ENCODE assay signal across 16 mouse cellular contexts in the genomic region with DNA sequence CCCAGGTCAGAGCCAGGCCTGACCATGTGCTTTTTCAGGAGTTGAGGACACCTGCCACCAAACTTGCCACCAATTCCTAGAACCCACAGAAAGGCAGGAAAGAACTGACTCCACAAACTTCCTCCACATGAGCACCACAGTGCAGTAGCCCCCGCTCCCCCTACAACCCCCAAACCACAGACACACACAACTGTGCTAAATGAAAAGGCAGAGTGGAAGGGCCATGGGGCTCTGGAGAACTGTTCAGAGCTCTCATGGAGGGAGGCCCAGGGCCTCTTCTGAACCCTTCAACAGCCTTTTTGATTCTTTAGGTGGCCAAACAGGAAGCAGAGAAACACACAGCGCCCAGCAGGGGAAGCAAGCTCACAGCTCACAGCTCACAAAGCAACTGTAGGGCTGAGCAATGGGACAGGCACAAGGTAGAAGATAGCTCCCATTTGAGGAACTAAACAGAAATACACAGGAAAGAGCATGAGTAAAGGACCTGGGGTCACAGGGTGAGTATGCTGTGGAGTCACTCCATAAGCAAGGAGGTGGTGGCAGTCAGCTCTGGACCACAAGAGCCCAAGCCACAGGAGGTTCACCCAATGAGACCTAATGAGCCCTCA. TPM values are rescaled to one million over a fixed set of nuclear protein-coding genes. Genes with fewer than 3 reads are reported as not detected.
DNase-seq lines count a peak whose midpoint lies in the region; ATAC-seq and TF ChIP-seq lines count a peak whose summit lies in the region.
"Had no signal": no experiment of that assay in that cellular context is flagged by ENCODE, and none has a peak within 500 bp of the region (broad histone marks: within the 10 kb centered on the region; RNA-seq: fewer than 3 reads in every experiment).

No protein-coding gene starts in this region.

- no peak for TF ChIP-seq EP300 in lung, postnatal 0 days (IDR thresholded peaks at IDR 0.05)
- TF ChIP-seq EP300 in liver, postnatal 0 days (IDR thresholded peaks at IDR 0.05; ENCODE audit: low read depth): no peak

- 50% methylated on average over 2 of the region's 2 CpGs for WGBS in lung, postnatal 0 days
- WGBS in liver, postnatal 0 days (ENCODE audit: insufficient replicate concordance): 57% methylated on average over 2 of the region's 2 CpGs

- no peak overlapping the region for H3K27ac ChIP-seq in lung, postnatal 0 days (ENCODE audit: low read length)
- H3K27ac ChIP-seq in bone marrow macrophage, adult 2 months (ENCODE audit: insufficient read depth, low read depth, low read length): peak overlapping the region; percentile 24
- peak overlapping the region; percentile 36; the same call in 1 of the 2 replicates for H3K27ac ChIP-seq in liver, postnatal 0 days (ENCODE audit: low read depth)
- H3K27ac ChIP-seq: kidney, embryonic 15.5 days; midbrain, embryonic 13.5 days had no signal

- DNase-seq in lung, postnatal 0 days (ENCODE audit: low spot score): no peak
- DNase-seq in lung, postnatal 10 days: no peak
- peak; percentile 30 to 45 for DNase-seq in B cell, adult 2 months
- no peak for DNase-seq in liver, postnatal 0 days
- DNase-seq in urinary bladder, adult 2 months (ENCODE audit: low spot score): no peak
- DNase-seq in left cerebral cortex, adult 8-10 months (ENCODE audit: low spot score in 2 of 2): no peak
- no peak for DNase-seq in MN1 (ENCODE audit: low spot score)
- DNase-seq: adrenal gland, adult 8-10 months; cerebellum, postnatal 14 days; heart, adult 18-20 months; heart, postnatal 14 days; lung, adult 18-20 months; right cerebral cortex, postnatal 4 days had no signal

- H3K9me3 ChIP-seq in lung, postnatal 0 days (ENCODE audit: low read length): no peaks in the 10 kb centered on the region
- H3K9me3 ChIP-seq in liver, postnatal 0 days (ENCODE audit: low read length): no peaks in the 10 kb centered on the region
- H3K9me3 ChIP-seq: kidney, embryonic 15.5 days; midbrain, embryonic 13.5 days had no signal

- H3K9ac ChIP-seq in lung, postnatal 0 days (replicated peaks; ENCODE audit: low read depth): no peak overlapping the region
- no peak overlapping the region for H3K9ac ChIP-seq in liver, postnatal 0 days (replicated peaks)
- H3K9ac ChIP-seq: kidney, embryonic 15.5 days; midbrain, embryonic 13.5 days had no signal

- H3K36me3 ChIP-seq in lung, postnatal 0 days (ENCODE audit: insufficient read depth, low read length): no peaks in the 10 kb centered on the region
- no peaks in the 10 kb centered on the region for H3K36me3 ChIP-seq in liver, postnatal 0 days (replicated peaks; ENCODE audit: insufficient read depth, low read length)
- H3K36me3 ChIP-seq: kidney, embryonic 15.5 days; midbrain, embryonic 13.5 days had no signal

- H3K4me1 ChIP-seq in lung, postnatal 0 days (ENCODE audit: insufficient read depth, low read depth, low read length): peaks cover 5% of the 10 kb centered on the region; the same call in 1 of the 2 replicates
- peaks cover 14% of the 10 kb centered on the region for H3K4me1 ChIP-seq in bone marrow macrophage, adult 2 months (ENCODE audit: control insufficient read depth, insufficient read depth, low read length)
- H3K4me1 ChIP-seq in liver, postnatal 0 days (ENCODE audit: insufficient read depth): 0 out of 2 replicates have a peak, but pooled peaks cover 3% of the 10 kb centered on the region
- H3K4me1 ChIP-seq: midbrain, embryonic 13.5 days had no signal

- ATAC-seq in lung, postnatal 0 days: no peak
- no peak for ATAC-seq in liver, postnatal 0 days
- ATAC-seq: midbrain, embryonic 13.5 days had no signal

- no peak overlapping the region for H3K4me2 ChIP-seq in lung, postnatal 0 days (replicated peaks; ENCODE audit: low read depth, low read length)
- no peak overlapping the region for H3K4me2 ChIP-seq in liver, postnatal 0 days (ENCODE audit: low read depth, low read length)
- H3K4me2 ChIP-seq: kidney, embryonic 15.5 days; midbrain, embryonic 13.5 days had no signal

- TF ChIP-seq CTCF in lung, postnatal 0 days (IDR thresholded peaks at IDR 0.05): peak; percentile 33; the same call in 1 of the 2 replicates
- TF ChIP-seq CTCF in bone marrow macrophage, adult 2 months (IDR thresholded peaks at IDR 0.05; ENCODE audit: low read depth, low read length): no peak
- TF ChIP-seq CTCF in liver, postnatal 0 days (IDR thresholded peaks at IDR 0.05; ENCODE audit: low read depth): 0 out of 2 replicates have a peak, but pooled peaks have one; percentile 21

- H3K4me3 ChIP-seq in lung, postnatal 0 days (ENCODE audit: low read depth, low read length): no peak overlapping the region
- H3K4me3 ChIP-seq in bone marrow macrophage, adult 2 months (ENCODE audit: insufficient read depth, low read length): no peak overlapping the region
- no peak overlapping the region for H3K4me3 ChIP-seq in liver, postnatal 0 days (ENCODE audit: low read depth, low read length)
- H3K4me3 ChIP-seq: kidney, embryonic 15.5 days; midbrain, embryonic 13.5 days had no signal

- TF ChIP-seq POLR2A in bone marrow macrophage, adult 2 months (IDR thresholded peaks at IDR 0.05; ENCODE audit: borderline replicate concordance, low read depth, low read length): no peak

- no peaks in the 10 kb centered on the region for H3K27me3 ChIP-seq in lung, postnatal 0 days (replicated peaks; ENCODE audit: insufficient read depth, low read length)
- no peaks in the 10 kb centered on the region for H3K27me3 ChIP-seq in liver, postnatal 0 days (ENCODE audit: insufficient read depth, low read length)
- H3K27me3 ChIP-seq: kidney, embryonic 15.5 days; midbrain, embryonic 13.5 days had no signal

RNA-seq across cellular contexts. Expression of a gene that starts 13.0 kb away (rescaled TPM):
- polyA plus RNA-seq in lung, postnatal 0 days (2015; fragmentation: Nextera tagmentation; extraction: Ambion mirVana): 5.1 and 7.0 TPM in 2 replicates
- 8.4 and 8.9 TPM in 2 replicates for polyA plus RNA-seq in bone marrow macrophage, adult 2 months (2012; ENCODE audit: insufficient read depth, insufficient read length, missing spikeins)
- polyA plus RNA-seq in liver, postnatal 0 days (2015; fragmentation: Nextera tagmentation; extraction: Ambion mirVana): 2.6 and 2.7 TPM in 2 replicates
- polyA plus RNA-seq in urinary bladder, adult 2 months (2012; rRNA removed): 7.9 and 11.7 TPM in 2 replicates
- 100 to 1,000 TPM; 134 to 175 (median 147) TPM for total RNA-seq in left cerebral cortex, adult 8-10 months (2022)

RNA-seq across cellular contexts. Expression of a gene that starts 50.4 kb away (rescaled TPM):
- polyA plus RNA-seq in lung, postnatal 0 days (2015; fragmentation: Nextera tagmentation; extraction: Ambion mirVana): 19.0 and 21.6 TPM in 2 replicates
- 10.8 and 10.9 TPM in 2 replicates for polyA plus RNA-seq in bone marrow macrophage, adult 2 months (2012; ENCODE audit: insufficient read depth, insufficient read length, missing spikeins)
- polyA plus RNA-seq in liver, postnatal 0 days (2015; fragmentation: Nextera tagmentation; extraction: Ambion mirVana): 4.2 and 5.4 TPM in 2 replicates
- polyA plus RNA-seq in urinary bladder, adult 2 months (2012; rRNA removed): 34.7 and 36.9 TPM in 2 replicates
- total RNA-seq in left cerebral cortex, adult 8-10 months (2022): 10 to 100 TPM; 39.1 to 42.8 (median 40.4) TPM

RNA-seq across cellular contexts. Expression of a gene that starts 53.0 kb away (rescaled TPM):
- polyA plus RNA-seq in lung, postnatal 0 days (2015; fragmentation: Nextera tagmentation; extraction: Ambion mirVana): 0.13 and 0.29 TPM in 2 replicates
- 1.1 and 1.2 TPM in 2 replicates for polyA plus RNA-seq in bone marrow macrophage, adult 2 months (2012; ENCODE audit: insufficient read depth, insufficient read length, missing spikeins)
- polyA plus RNA-seq in liver, postnatal 0 days (2015; fragmentation: Nextera tagmentation; extraction: Ambion mirVana): 3.0 and 4.0 TPM in 2 replicates
- 0.22 and 0.23 TPM in 2 replicates for polyA plus RNA-seq in urinary bladder, adult 2 months (2012; rRNA removed)
- 1 to 10 TPM in 1 of 4 experiments, under 1 TPM in 3; 0.20 to 1.0 (median 0.64) TPM for total RNA-seq in left cerebral cortex, adult 8-10 months (2022)

Comparison
In these comparisons a context has a peak if more than half of its experiments do, and no peak if none do; other contexts are left out.
1. DNase-seq: peak in B cell, adult 2 months (2 of 2); none in lung, postnatal 0 days (single experiment), lung, postnatal 10 days (single experiment), liver, postnatal 0 days (single experiment), urinary bladder, adult 2 months (single experiment), left cerebral cortex, adult 8-10 months (0 of 2) and MN1 (single experiment).